Mouse (Mus musculus) testis, adult 2 months (tissue): ENCODE data around the gene Tkfc.
A peak's percentile ranks its signal among the peaks of the same experiment; 100 is the strongest.

Source experiments
- CTCF ChIP-seq: fragments of 200-500 bp; IDR thresholded peaks from 2 replicates; pipeline ENCODE4 v1.5.1; 2012; ENCODE audit warnings: low read depth, mild to moderate bottlenecking, inconsistent platforms, low read length, moderate library complexity; ENCODE audit not compliant: control insufficient read depth, insufficient read depth, insufficient replicate concordance
- POLR2A ChIP-seq: fragments of 200-500 bp; IDR thresholded peaks from 2 replicates; pipeline ENCODE4 v1.6.1; 2012; ENCODE audit warnings: low read depth, mild to moderate bottlenecking, inconsistent platforms, low read length, moderate library complexity; ENCODE audit not compliant: control insufficient read depth

DNA sequence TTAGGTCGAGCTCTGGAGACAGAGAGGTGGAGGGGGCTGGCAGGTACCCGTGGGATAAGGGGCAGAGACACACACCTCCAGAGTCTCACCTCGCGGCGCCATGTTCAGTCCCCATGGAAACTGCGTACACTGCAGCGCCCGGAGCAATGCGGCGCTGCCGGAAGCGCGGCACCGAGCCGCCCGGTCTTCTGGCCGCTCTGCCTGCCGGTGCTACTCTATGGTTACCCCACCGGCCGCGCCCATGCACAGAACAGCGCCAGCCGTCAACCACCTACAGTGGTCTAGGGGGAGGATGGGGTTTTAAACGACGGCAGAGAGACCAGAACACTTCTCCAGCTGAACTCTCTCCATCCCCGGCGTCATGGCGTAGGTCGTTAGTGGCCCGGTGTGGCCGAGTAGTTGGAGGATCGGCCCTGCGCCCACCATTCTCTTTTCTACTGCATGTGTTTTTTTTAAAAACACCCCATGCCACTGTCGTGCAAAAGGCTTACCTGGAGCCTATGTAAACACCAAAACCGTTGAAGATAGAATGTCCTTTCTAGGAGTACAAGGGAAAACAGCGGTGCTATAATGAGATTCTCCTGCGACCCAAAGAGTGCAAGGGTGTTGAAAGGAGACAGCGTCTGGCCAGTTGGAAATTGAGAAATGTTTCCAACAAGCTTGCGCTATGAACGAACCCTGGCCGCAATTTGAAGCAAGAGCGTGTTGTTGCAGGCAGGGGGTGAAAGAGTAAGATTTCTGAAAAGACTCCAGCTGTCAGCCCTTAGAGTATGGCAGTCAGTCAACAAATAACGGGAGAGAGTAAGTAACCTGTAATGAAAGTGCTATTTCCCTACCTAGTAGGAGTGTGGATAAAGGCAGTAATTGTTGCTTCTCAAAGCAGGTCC is 49.6 kb downstream of the Tkfc start, which contains the start of gene Tmem216:
- no peak for TF ChIP-seq CTCF
- peak; percentile 83 for TF ChIP-seq POLR2A
